Mouse (Mus musculus) hindbrain, embryonic 13.5 days (tissue): ENCODE results near the gene Prps1. TPM values are rescaled to one million over a fixed set of nuclear protein-coding genes. Genes with fewer than 3 reads are reported as not detected.

Source experiments
- ATAC-seq: fragments of 200-750 bp; cut with Nextera tagmentation; 2 replicates; pipeline ENCODE4 v1.8.0; 2017; ENCODE audit warnings: moderate TSS enrichment; ENCODE audit not compliant: low FRiP score
- H3K27ac ChIP-seq: fragments of 300-500 bp; sonication (generic); 2 replicates; pipeline ENCODE4 v1.5.1; 2015; ENCODE audit warnings: inconsistent platforms, mild to moderate bottlenecking, moderate library complexity
- H3K27me3 ChIP-seq: fragments of 300-500 bp; sonication (generic); 2 replicates; pipeline ENCODE4 v1.6.1; 2015; ENCODE audit warnings: mild to moderate bottlenecking, inconsistent platforms
- H3K36me3 ChIP-seq: fragments of 300-500 bp; sonication (generic); 2 replicates; pipeline ENCODE4 v1.6.1; 2015; ENCODE audit warnings: mild to moderate bottlenecking, inconsistent platforms
- H3K4me1 ChIP-seq: fragments of 300-500 bp; sonication (generic); replicated peaks from 2 replicates; pipeline ENCODE4 v1.6.1; 2015; ENCODE audit warnings: inconsistent platforms
- H3K4me2 ChIP-seq: fragments of 300-500 bp; sonication (generic); 2 replicates; pipeline ENCODE4 v1.6.1; 2015; ENCODE audit warnings: inconsistent platforms, mild to moderate bottlenecking, moderate library complexity
- H3K4me3 ChIP-seq: fragments of 300-500 bp; sonication (generic); 2 replicates; pipeline ENCODE4 v1.5.1; 2015; ENCODE audit warnings: mild to moderate bottlenecking, inconsistent platforms
- H3K9ac ChIP-seq: fragments of 300-500 bp; sonication (generic); 2 replicates; pipeline ENCODE4 v1.6.1; 2015; ENCODE audit warnings: mild to moderate bottlenecking, inconsistent platforms
- H3K9me3 ChIP-seq: fragments of 300-500 bp; sonication (generic); 2 replicates; pipeline ENCODE4 v1.6.1; 2016; ENCODE audit warnings: inconsistent platforms
- WGBS: fragments of 180-500 bp; shearing (Covaris S2); methylation state at CpG from one replicate; pipeline ENCODE4 v1.1.7; 2015; 5-methylcytosine and 5-hydroxymethylcytosine counted together
- polyA plus RNA-seq: library from polyadenylated mRNA; unstranded; fragments of >200 nt; fragmentation: Nextera tagmentation; extraction: Ambion mirVana; gene quantifications from 2 replicates; pipeline ENCODE4 v1.2.1, GENCODE M21; 2015

Prps1 gene
- polyA plus RNA-seq = 65.6 and 67.5 TPM in 2 replicates

DNA sequence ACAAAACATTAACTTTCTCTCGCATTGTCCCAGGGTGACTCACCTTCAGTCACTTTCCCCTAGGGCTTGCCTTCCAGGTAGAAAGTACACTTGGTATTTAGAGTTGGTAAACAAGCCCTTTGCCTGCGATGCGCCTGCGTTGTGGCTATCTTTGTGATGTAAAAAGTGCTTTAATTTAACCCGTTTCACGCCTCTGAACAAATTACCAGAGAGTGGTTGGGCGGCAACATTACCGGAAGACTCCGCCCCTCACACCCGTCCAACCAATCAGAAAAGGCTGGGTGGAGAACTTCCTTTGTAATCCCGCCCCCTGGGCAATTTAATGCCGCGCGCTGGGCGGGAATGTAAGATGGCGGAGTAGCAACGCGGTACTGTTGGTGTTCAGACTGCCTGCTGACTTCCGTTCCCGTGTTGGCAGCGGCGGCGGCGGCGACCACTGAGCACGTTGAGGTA, at the start of gene Prps1:
Gene Prps1, plus strand, starts transcription at position 335 of the 453 bp plus-strand sequence.
- Histone ChIP-seq H3K9ac (peak within 1 kb of the TSS; percentile 68), H3K27me3 (peaks cover 11% of the 10 kb centered on the region; the same call in 1 of the 2 replicates), H3K36me3 (no peaks in the 10 kb centered on the region), H3K4me2 (peak within 1 kb of the TSS; percentile 54), H3K27ac (peak within 1 kb of the TSS; percentile 60), H3K4me1 (peaks cover 3% of the 10 kb centered on the region; the same call in 1 of the 2 replicates), H3K4me3 (peak within 1 kb of the TSS; percentile 57), H3K9me3 (no peaks in the 10 kb centered on the region)
- peak; percentile 96 for ATAC-seq
- WGBS = 20% methylated on average over 26 of the region's 26 CpGs

DNA sequence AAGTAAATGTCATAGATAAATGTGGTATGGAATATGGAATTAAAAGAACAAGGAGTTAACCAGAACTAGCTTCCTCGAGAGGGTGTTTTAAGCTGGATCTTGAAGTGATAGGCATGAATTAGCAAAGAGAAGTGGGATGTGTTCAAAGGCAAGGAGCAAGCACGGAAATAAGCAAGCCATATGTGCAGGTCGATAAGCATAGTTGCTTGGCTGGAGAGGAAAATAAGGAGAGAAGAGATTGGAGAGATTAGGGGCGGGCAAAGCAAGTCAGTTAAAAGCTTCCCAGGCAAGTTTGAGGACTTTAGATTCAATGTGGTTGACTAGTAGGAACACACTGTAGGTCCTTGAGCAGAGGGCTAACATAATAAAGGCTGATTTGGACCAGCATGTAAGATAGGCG, 48.8 kb upstream of the Prps1 start:
- Histone ChIP-seq H3K4me3 (no peak overlapping the region), H3K4me1 (no peaks in the 10 kb centered on the region), H3K9me3 (no peaks in the 10 kb centered on the region), H3K27me3 (peaks cover 9% of the 10 kb centered on the region; the same call in 1 of the 2 replicates), H3K27ac (no peak overlapping the region), H3K4me2 (no peak overlapping the region), H3K9ac (no peak overlapping the region), H3K36me3 (no peaks in the 10 kb centered on the region)
- ATAC-seq = no peak
- WGBS = 83% methylated on average over 5 of the region's 5 CpGs

DNA sequence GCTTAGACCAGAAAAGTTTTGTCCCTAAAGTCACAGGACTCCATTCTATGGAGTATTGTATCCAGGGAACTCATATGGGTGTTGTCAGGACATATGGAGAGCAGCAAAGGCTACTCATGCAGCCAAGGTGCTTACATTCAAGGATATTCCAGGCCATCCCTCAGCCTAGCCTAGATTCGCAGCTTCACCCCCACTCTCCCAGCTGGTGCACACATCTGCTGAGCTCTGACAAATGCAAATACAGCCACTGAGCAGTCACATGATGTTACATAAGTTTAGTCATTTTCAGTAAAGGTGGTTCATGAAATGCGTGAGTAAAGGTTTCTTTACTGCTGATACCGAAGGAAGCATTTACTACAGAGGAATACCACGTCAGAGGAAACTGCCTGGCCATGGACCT, 37.9 kb upstream of the Prps1 start:
- no peak overlapping the region for H3K9ac ChIP-seq
- no peak for ATAC-seq
- WGBS = 85% methylated on average over 4 of the region's 4 CpGs

DNA sequence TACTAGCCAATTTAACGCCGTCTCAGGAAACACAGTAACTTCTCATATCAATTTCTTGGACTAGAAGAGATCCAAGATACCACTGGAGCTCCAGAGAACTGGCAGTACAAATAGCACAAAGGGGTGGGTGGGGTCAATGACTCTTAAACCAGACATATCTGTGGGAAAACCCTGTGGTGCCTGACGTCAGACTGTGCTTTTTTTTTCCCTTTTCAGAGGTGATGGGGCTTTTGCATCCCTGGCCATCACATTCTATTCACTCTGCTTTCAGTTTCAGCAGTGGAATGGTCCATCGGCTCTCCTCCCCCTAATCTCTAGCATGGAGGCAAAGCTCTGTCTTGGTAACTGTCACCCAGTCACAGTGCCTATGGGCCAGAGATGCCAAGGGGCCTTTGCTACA, 29.3 kb upstream of the Prps1 start:
- Histone ChIP-seq H3K9ac (no peak overlapping the region), H3K27ac (no peak overlapping the region; the same call in 1 of the 2 replicates), H3K27me3 (0 out of 2 replicates have a peak, but pooled peaks cover 2% of the 10 kb centered on the region), H3K36me3 (peaks cover 6% of the 10 kb centered on the region; the same call in 1 of the 2 replicates), H3K4me2 (no peak overlapping the region), H3K9me3 (no peaks in the 10 kb centered on the region), H3K4me3 (no peak overlapping the region), H3K4me1 (no peaks in the 10 kb centered on the region)
- WGBS = 72% methylated on average over 4 of the region's 4 CpGs
- no peak for ATAC-seq

More for the DNA sequence above, 37.9 kb upstream of the Prps1 start:
- H3K9me3 ChIP-seq = no peaks in the 10 kb centered on the region
- H3K36me3 ChIP-seq = peaks cover 5% of the 10 kb centered on the region
- H3K4me3 ChIP-seq = no peak overlapping the region
- peaks cover 25% of the 10 kb centered on the region; the same call in 1 of the 2 replicates for H3K27me3 ChIP-seq
- H3K4me2 ChIP-seq = no peak overlapping the region
- no peaks in the 10 kb centered on the region for H3K4me1 ChIP-seq
- no peak overlapping the region for H3K27ac ChIP-seq

DNA sequence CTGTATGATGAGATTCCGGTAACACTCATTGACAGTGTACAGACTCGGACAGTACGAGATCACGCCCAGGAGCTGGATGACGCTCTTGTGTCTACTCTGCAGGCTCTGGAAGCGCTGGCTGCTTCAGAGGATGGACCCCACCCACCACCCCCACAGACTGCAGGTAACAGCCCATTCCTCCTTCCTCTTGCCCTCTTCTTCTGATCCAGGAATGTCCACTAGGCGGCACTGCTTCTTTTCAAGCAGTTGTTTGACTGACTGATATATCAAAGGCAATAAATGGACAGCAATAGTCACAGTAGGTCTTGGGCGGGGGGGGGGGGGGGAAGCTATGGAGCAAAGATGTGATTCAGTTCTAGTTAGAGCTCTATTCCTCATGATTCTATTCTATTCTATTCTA, 28.2 kb upstream of the Prps1 start:
- no peak for ATAC-seq
- peaks cover 10% of the 10 kb centered on the region; the same call in 1 of the 2 replicates for H3K36me3 ChIP-seq
- H3K4me3 ChIP-seq = no peak overlapping the region
- H3K9me3 ChIP-seq = no peaks in the 10 kb centered on the region
- H3K9ac ChIP-seq = no peak overlapping the region
- no peaks in the 10 kb centered on the region for H3K4me1 ChIP-seq
- no peak overlapping the region for H3K4me2 ChIP-seq
- H3K27me3 ChIP-seq = peaks cover 10% of the 10 kb centered on the region; the same call in 1 of the 2 replicates
- H3K27ac ChIP-seq = no peak overlapping the region
- WGBS = 75% methylated on average over 7 of the region's 8 CpGs

DNA sequence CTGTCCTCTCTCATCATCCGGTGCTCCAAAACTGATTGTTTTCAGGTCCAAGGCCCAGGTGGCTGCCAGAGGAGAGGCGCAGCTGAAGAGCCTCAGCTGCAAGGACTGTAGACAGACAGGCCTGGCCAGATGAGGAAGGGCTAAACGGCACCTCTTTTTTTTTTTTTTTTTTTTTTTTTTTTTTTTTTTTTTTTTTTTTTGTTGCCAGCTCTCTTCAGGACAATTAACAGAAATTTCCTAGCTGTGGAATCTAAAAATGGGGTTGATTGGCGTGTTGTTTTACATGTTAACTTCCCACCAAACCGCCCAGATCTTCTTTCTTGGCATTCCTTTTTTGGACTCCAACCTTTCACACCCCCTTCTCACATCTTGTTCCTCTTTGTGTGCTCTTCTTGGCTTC, 26.4 kb upstream of the Prps1 start:
- peaks cover 10% of the 10 kb centered on the region; the same call in 1 of the 2 replicates for H3K36me3 ChIP-seq
- H3K4me3 ChIP-seq = no peak overlapping the region
- no peak overlapping the region for H3K4me2 ChIP-seq
- no peaks in the 10 kb centered on the region for H3K9me3 ChIP-seq
- peaks cover 11% of the 10 kb centered on the region; the same call in 1 of the 2 replicates for H3K27me3 ChIP-seq
- H3K4me1 ChIP-seq = no peaks in the 10 kb centered on the region
- 61% methylated on average over 5 of the region's 5 CpGs for WGBS
- ATAC-seq = no peak
- H3K27ac ChIP-seq = no peak overlapping the region
- H3K9ac ChIP-seq = no peak overlapping the region

DNA sequence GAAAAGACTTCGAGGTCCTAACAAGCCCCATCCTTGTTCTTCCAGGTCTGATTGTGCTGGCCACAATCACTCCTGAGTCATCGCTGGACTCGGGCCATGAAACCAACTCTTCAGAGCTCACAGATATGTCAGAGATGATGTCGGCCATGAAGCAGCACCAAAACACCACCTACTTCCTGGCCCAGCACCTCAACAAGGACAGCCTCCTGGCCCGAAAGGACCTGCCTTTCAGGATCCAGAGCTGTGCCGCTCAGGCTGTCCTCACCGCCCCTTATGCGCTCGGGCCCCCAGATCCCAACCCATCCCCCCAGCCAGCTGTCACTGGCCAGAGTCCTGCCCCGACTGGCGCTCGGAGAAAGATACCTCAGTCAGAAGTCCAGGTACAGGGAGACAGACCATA, 25.9 kb upstream of the Prps1 start:
- no peak for ATAC-seq
- Histone ChIP-seq H3K9ac (no peak overlapping the region), H3K4me3 (no peak overlapping the region), H3K36me3 (peaks cover 10% of the 10 kb centered on the region; the same call in 1 of the 2 replicates), H3K27ac (no peak overlapping the region), H3K27me3 (peaks cover 11% of the 10 kb centered on the region; the same call in 1 of the 2 replicates), H3K4me2 (no peak overlapping the region), H3K4me1 (no peaks in the 10 kb centered on the region), H3K9me3 (no peaks in the 10 kb centered on the region)
- WGBS = 89% methylated on average over 12 of the region's 12 CpGs

DNA sequence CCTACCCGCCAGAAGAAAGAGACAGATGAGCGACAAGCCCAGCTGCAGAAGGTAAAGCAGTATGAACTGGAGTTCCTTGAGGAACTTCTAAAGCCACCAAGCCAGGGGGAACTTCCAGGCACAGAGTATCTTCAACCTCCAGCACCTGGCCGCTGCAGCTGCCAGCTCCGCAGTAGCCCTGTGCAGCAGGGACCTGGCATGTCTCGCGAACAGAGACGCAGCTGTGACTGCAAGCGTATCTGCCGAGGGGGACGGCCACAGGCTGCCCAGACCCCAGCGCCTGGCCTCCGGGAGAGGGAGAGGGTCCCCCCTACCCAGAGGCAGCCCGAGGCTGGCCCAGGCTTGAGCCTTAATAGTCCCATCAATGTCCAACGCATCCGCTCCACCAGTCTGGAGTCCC, 24.4 kb upstream of the Prps1 start:
- H3K9me3 ChIP-seq = no peaks in the 10 kb centered on the region
- WGBS = 84% methylated on average over 15 of the region's 15 CpGs
- H3K9ac ChIP-seq = no peak overlapping the region
- ATAC-seq = no peak
- no peak overlapping the region for H3K27ac ChIP-seq
- H3K4me2 ChIP-seq = no peak overlapping the region
- peaks cover 10% of the 10 kb centered on the region; the same call in 1 of the 2 replicates for H3K36me3 ChIP-seq
- no peaks in the 10 kb centered on the region for H3K4me1 ChIP-seq
- H3K4me3 ChIP-seq = no peak overlapping the region
- peaks cover 14% of the 10 kb centered on the region; the same call in 1 of the 2 replicates for H3K27me3 ChIP-seq

DNA sequence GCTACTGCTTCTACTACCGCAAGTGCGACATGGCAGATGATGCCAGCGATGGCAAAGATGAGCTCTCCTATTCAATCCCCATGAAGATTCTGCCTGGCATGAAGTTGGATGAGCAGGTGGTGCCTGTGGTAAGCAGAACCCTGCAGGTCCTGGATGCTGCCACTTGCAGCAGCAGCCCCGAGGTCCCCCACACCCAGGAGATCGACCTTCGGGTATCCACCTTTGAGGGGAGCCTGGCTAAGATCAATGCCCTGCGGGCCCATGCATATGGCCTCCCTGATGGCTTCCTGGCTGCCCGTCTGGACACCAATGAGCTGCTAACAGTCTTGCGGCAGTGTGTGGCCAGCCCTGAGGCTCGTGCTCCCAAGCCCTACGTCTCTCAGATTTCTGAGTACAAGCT, 23.6 kb upstream of the Prps1 start:
- H3K27ac ChIP-seq = no peak overlapping the region
- H3K9ac ChIP-seq = no peak overlapping the region
- H3K4me2 ChIP-seq = no peak overlapping the region
- 95% methylated on average over 11 of the region's 11 CpGs for WGBS
- H3K4me3 ChIP-seq = no peak overlapping the region
- peaks cover 15% of the 10 kb centered on the region; the same call in 1 of the 2 replicates for H3K27me3 ChIP-seq
- ATAC-seq = no peak
- no peaks in the 10 kb centered on the region for H3K9me3 ChIP-seq
- no peaks in the 10 kb centered on the region for H3K4me1 ChIP-seq
- peaks cover 10% of the 10 kb centered on the region; the same call in 1 of the 2 replicates for H3K36me3 ChIP-seq

DNA sequence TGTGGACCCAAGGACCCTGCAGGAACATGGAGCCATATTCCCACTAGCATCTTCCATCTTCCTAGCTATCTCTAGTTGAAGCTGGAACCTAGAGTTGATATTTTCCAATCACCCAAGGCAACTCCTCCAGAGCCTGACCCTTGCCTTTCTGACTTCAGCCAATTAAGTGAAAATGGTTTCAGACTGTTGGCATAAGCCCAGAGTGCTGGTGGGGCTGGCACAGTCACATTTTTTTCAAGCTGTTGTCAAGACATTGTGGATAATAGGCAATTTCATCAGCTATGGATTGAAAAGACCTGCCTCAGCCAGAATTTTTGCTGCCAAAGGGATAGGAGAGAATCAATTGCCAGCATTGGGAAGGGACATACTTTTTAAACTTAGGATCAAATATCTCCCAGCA, 18.5 kb upstream of the Prps1 start:
- Histone ChIP-seq H3K4me1 (no peaks in the 10 kb centered on the region), H3K4me3 (no peak overlapping the region), H3K4me2 (no peak overlapping the region), H3K36me3 (peaks cover 4% of the 10 kb centered on the region; the same call in 1 of the 2 replicates), H3K27me3 (peaks cover 8% of the 10 kb centered on the region; the same call in 1 of the 2 replicates), H3K9ac (no peak overlapping the region), H3K9me3 (no peaks in the 10 kb centered on the region), H3K27ac (no peak overlapping the region)
- ATAC-seq = no peak

DNA sequence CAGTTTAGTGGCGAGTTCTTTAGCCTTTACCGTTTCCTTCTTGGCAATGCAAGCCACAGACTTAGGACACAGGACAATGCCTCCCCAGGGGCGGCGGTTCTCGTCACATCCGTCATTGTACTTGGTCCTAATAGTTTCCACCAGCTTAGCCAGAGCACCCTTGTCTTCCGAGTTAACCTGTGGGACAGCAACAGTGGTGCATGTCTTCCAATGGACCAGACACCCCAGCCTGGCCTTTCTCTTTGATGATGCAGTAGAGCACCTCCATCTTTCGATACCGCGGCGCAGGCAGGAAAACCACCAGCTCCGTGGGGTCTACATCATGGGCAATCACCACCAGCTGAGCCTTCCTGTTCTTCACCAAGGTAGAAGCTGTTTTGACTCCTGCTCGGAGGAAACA, 10.9 kb upstream of the Prps1 start:
- WGBS = 66% methylated on average over 13 of the region's 13 CpGs
- Histone ChIP-seq H3K4me1 (no peaks in the 10 kb centered on the region), H3K9ac (no peak overlapping the region), H3K36me3 (no peaks in the 10 kb centered on the region), H3K9me3 (no peaks in the 10 kb centered on the region), H3K27me3 (peaks cover 14% of the 10 kb centered on the region; the same call in 1 of the 2 replicates), H3K4me2 (no peak overlapping the region), H3K4me3 (no peak overlapping the region), H3K27ac (no peak overlapping the region)
- ATAC-seq = no peak

DNA sequence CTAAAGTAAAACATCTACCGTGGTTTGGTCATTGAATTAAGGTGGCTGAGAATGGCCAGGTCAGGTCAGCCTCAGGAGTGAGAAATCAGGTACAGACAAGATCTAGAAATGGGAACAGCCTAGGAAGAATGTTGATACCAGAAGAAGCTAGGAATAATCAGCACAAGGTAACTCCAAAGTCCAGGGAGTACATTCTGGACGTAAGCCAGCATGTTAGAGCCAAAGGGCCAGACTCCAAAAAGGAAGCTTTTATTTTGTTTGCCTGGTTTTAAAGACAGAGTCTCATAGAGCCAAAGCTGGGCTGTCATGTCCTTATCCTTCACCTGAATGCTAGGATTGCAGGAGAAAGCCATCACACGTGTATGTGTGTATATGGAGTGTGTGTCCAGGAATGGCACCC, 6.3 kb upstream of the Prps1 start:
- H3K9ac ChIP-seq = no peak overlapping the region
- no peaks in the 10 kb centered on the region for H3K9me3 ChIP-seq
- 90% methylated on average over 3 of the region's 3 CpGs for WGBS
- no peak overlapping the region for H3K27ac ChIP-seq
- H3K36me3 ChIP-seq = no peaks in the 10 kb centered on the region
- H3K4me2 ChIP-seq = no peak overlapping the region
- ATAC-seq = no peak
- peaks cover 10% of the 10 kb centered on the region; the same call in 1 of the 2 replicates for H3K27me3 ChIP-seq
- H3K4me1 ChIP-seq = no peaks in the 10 kb centered on the region
- no peak overlapping the region for H3K4me3 ChIP-seq
